Mouse (Mus musculus) embryonic facial prominence, embryonic 10.5 days (tissue): ENCODE measurements around the gene Ulk4. TPM values are rescaled to one million over a fixed set of nuclear protein-coding genes. Genes with fewer than 3 reads are reported as not detected.

Experiments
- DNase-seq: peaks from one replicate; pipeline ENCODE4 v3.0.0-alpha.2; 2017; ENCODE audit warnings: low spot score
- H3K27ac ChIP-seq: fragments of 300-500 bp; sonication (generic); replicated peaks from 2 replicates; pipeline ENCODE4 v1.5.1; 2016; ENCODE audit warnings: mild to moderate bottlenecking
- H3K27me3 ChIP-seq: fragments of 300-500 bp; sonication (generic); replicated peaks from 2 replicates; pipeline ENCODE4 v1.6.1; 2016; ENCODE audit warnings: low read depth, mild to moderate bottlenecking; ENCODE audit not compliant: poor library complexity, severe bottlenecking
- H3K36me3 ChIP-seq: fragments of 300-500 bp; sonication (generic); replicated peaks from 2 replicates; pipeline ENCODE4 v1.6.1; 2016; ENCODE audit warnings: mild to moderate bottlenecking, moderate library complexity
- H3K4me1 ChIP-seq: fragments of 300-500 bp; sonication (generic); 2 replicates; pipeline ENCODE4 v1.6.1; 2016
- H3K4me3 ChIP-seq: fragments of 300-500 bp; sonication (generic); 2 replicates; pipeline ENCODE4 v1.5.1; 2016; ENCODE audit warnings: mild to moderate bottlenecking, moderate library complexity
- H3K9me3 ChIP-seq: fragments of 300-500 bp; sonication (generic); 2 replicates; pipeline ENCODE4 v1.6.1; 2016; ENCODE audit warnings: mild to moderate bottlenecking
- WGBS: fragments of 180-500 bp; shearing (Covaris S2); methylation state at CpG from one replicate; pipeline ENCODE4 v1.1.7; 2016; 5-methylcytosine and 5-hydroxymethylcytosine counted together
- polyA plus RNA-seq: library from polyadenylated mRNA; unstranded; fragments of >200 nt; fragmentation: Nextera tagmentation; extraction: Ambion mirVana; gene quantifications from 2 replicates; pipeline ENCODE4 v1.2.1, GENCODE M21; 2016

Gene Ulk4
- polyA plus RNA-seq, 1 experiment from 2014 or later, result 140 TPM

DNA sequence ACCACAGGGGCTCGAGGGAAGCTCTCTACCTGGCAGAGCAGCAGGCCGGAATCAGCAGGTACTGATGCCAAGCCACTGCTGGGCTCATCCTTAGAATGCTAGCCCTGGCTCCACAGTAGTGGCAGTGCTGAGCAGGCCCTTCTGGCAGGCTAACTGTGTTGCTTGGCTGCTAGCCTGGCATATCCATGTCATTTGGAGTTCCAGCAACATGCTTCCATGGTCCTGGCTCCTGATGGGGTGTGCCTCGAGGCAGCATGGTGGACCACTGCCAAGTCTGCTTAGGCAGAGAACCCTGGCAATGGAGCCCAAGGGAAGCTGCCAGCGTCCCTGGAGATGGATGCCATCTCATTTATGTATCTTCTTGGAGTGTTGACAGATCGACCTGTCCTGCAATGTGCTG is 169.4 kb downstream of the Ulk4 start:
- no peaks in the 10 kb centered on the region for H3K4me1 ChIP-seq
- no peaks in the 10 kb centered on the region for H3K36me3 ChIP-seq
- DNase-seq, result no peak
- peaks cover 12% of the 10 kb centered on the region for H3K27me3 ChIP-seq
- H3K4me3 ChIP-seq, result no peak overlapping the region
- no peak overlapping the region for H3K27ac ChIP-seq
- 67% methylated on average over 5 of the region's 5 CpGs for WGBS
- H3K9me3 ChIP-seq, result no peaks in the 10 kb centered on the region

DNA sequence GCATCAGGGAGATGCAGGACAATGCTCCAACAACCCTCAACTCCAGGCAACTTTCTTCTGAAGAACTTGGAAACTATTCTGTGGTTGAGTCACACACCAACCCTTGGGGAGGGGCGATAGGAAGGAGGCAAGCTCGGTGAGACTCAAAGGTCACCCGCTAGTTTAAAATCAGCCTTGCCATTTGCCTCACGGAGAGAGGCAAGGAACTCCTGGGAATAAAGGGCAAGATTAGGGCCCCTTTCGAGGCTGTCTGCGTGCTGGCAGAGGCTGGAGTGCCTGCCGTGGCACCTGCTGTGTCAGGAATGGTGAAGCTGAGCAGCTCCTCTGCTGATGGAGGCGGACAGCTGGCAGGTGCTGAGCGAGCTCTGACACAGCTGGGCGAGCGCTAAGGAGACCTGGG is 169.9 kb downstream of the Ulk4 start:
- H3K4me3 ChIP-seq, result no peak overlapping the region
- H3K27me3 ChIP-seq, result peaks cover 12% of the 10 kb centered on the region
- WGBS, result 25% methylated on average over 11 of the region's 11 CpGs
- H3K36me3 ChIP-seq, result no peaks in the 10 kb centered on the region
- no peaks in the 10 kb centered on the region for H3K4me1 ChIP-seq
- DNase-seq, result no peak
- H3K9me3 ChIP-seq, result no peaks in the 10 kb centered on the region
- H3K27ac ChIP-seq, result no peak overlapping the region

DNA sequence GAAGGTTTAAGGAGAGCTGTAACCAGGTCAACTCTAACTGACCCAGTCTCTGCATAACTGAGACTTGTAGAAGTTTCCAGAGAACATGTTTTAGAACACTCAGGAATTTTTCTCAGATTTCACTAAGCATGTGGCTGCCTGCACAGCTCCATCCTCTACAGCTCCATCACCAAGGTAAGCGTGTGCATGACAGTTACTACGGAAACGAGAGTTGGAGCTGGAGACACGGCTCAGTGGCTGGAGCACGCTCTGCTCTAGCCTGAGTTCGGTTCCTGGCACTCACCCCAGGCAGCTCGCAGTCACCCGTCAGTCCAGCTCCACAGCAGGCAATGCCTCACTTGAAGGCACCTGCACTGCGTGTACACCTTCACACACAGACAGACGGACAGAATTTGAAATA is 175.5 kb downstream of the Ulk4 start:
- WGBS, result 89% methylated on average over 10 of the region's 10 CpGs

DNA sequence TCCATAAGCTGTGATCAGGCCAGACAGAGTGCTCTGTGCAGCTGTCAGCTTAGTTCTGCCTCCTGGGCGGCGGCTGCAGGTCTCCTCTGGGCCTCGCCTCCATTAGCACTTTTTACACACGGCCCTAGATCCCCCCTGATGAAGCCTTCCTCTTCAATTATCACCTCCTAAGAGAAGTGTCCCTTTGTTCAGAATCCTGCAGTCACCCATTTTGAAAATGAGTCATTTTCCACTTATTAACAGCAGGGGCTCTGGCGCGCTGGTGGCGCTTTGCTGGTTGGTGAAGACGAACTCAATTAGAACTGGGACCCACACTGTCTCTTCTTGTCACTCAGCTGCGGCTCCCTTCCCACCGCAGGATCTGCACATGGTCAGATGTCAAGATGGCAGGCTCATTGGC is 177.5 kb downstream of the Ulk4 start:
- no peak for DNase-seq
- Histone ChIP-seq H3K27ac (no peak overlapping the region), H3K27me3 (no peaks in the 10 kb centered on the region), H3K4me3 (no peak overlapping the region), H3K9me3 (no peaks in the 10 kb centered on the region), H3K4me1 (no peaks in the 10 kb centered on the region), H3K36me3 (peaks cover 4% of the 10 kb centered on the region; the same call in 1 of the 2 replicates)
- WGBS, result 88% methylated on average over 10 of the region's 10 CpGs

More for the DNA sequence above, 175.5 kb downstream of the Ulk4 start:
- no peak overlapping the region for H3K27ac ChIP-seq
- DNase-seq, result no peak
- no peaks in the 10 kb centered on the region for H3K27me3 ChIP-seq
- H3K4me1 ChIP-seq, result no peaks in the 10 kb centered on the region
- H3K36me3 ChIP-seq, result no peaks in the 10 kb centered on the region
- no peak overlapping the region for H3K4me3 ChIP-seq
- no peaks in the 10 kb centered on the region for H3K9me3 ChIP-seq

DNA sequence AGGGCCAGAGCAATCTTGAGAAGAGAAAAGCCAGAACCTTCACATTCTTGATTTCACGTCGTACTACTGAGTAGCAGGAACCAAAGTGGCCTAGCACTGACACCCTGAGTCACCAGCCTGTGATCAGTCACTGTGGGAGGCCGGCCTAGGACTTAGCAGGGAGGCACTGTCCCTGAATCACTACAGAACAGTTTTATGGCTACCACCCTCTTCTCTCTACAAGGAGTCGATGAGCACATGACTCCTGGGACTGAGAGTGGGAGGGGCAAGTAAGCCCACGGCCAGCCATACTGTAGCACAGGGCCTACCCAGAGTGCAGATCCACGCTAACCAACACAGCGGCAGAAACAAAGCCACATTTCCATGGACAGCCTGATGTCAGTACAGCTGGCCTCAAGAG is 183.2 kb downstream of the Ulk4 start:
- Histone ChIP-seq H3K36me3 (peaks cover 4% of the 10 kb centered on the region; the same call in 1 of the 2 replicates), H3K27ac (no peak overlapping the region), H3K9me3 (no peaks in the 10 kb centered on the region), H3K4me1 (peaks cover 7% of the 10 kb centered on the region), H3K27me3 (no peaks in the 10 kb centered on the region), H3K4me3 (no peak overlapping the region)
- WGBS, result 89% methylated on average over 7 of the region's 7 CpGs
- no peak for DNase-seq

DNA sequence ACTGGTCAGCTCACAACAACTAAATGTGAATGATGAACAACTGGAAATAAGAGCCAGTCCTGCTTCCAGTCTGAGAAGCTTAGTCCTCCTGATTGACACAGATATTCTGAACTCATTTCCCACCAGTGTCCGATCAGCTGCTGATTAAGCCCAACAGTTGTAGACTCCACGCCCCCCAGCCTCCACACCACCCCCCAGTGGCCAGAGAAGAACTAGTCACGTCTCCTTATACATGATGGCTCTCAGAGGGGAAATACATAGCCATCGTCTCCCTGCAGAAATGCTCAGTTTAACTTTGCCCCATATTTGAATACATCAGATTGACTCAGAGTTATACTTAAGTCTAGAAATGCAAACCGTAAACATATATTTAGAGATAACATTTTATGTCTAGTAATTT is 184.4 kb downstream of the Ulk4 start:
- no peak for DNase-seq
- Histone ChIP-seq H3K27me3 (no peaks in the 10 kb centered on the region), H3K9me3 (no peaks in the 10 kb centered on the region), H3K4me1 (peaks cover 7% of the 10 kb centered on the region), H3K27ac (no peak overlapping the region), H3K4me3 (no peak overlapping the region), H3K36me3 (peaks cover 4% of the 10 kb centered on the region; the same call in 1 of the 2 replicates)
- 87% methylated on average over 5 of the region's 5 CpGs for WGBS

DNA sequence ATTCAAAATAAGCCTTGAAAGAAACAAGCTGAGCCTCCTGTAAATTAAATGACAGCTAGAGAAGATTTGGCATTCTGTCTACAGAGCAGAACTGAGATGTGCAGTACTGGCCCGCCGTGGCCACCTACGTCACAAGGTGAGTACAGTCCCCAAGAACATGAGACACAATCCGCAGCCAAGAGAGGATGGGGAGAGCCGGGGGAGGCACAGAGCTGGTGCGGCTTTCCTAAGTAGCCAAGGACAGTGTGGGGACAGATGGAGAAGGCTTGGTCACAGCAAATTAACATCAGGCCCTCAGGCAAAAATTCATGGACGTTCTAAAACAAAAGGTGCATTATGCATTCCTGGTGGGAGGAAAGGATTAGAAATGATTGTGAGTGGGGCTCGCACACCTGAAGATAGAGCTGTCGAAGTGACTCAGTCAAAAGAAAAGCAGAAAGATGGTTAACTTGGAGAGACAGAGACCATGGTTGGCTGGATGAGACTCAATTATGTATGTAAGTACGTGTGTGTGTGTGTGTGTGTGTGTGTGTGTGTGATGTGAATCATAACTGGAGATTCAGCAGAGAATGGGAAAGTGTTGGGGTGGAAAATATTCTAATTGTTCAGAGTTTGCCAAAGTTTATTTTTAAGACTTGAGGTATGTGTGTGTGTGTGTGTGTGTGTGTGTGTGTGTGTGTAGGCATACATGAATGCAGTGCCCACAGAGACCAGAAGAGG is 185.8 kb downstream of the Ulk4 start:
- Histone ChIP-seq H3K36me3 (peaks cover 4% of the 10 kb centered on the region; the same call in 1 of the 2 replicates), H3K9me3 (no peaks in the 10 kb centered on the region), H3K27ac (no peak overlapping the region), H3K4me3 (no peak overlapping the region), H3K4me1 (peaks cover 7% of the 10 kb centered on the region), H3K27me3 (no peaks in the 10 kb centered on the region)
- WGBS, result 62% methylated on average over 10 of the region's 10 CpGs
- no peak for DNase-seq

DNA sequence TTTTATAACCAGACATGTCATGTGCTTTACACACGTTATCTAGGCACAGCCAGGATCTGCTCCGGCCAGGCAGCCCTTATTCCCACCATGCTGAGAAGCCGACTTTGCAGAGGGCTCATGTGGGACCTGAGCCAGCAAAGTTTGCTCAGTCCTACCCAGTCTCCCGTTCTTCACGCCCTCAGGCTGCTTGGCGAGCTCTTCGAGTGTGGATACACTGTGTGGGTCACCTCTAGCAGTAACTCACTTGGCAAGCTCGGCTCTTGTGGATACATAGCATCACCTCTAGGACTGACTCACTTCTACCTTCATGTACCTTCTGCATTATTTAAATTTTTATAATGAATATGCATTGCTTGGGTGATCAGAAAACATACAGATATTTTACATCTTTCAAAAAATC is 189.3 kb downstream of the Ulk4 start:
- Histone ChIP-seq H3K27ac (no peak overlapping the region), H3K4me1 (peaks cover 21% of the 10 kb centered on the region), H3K27me3 (no peaks in the 10 kb centered on the region), H3K4me3 (no peak overlapping the region), H3K36me3 (no peaks in the 10 kb centered on the region), H3K9me3 (no peaks in the 10 kb centered on the region)
- DNase-seq, result no peak
- 75% methylated on average over 8 of the region's 8 CpGs for WGBS

DNA sequence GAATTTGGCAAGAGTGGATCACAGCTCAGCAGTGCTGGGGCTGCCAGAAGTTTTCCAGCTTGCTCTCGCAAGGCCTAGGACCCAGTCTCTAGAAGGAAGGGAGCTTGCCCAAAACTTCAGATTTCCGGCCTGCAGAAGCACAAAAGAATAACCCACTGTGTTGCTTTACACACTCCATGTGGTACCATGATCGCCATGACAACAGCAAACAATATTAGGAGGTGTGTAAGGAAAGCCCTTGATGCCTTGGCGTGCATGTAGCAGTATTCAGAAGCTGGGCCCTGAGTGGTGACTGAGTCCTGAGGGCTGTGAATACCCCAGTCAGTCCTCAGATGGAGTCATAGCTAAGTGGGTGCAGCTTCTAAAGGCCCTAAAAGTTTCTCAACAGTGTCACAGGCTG is 192.8 kb downstream of the Ulk4 start:
- Histone ChIP-seq H3K27me3 (no peaks in the 10 kb centered on the region), H3K4me3 (no peak overlapping the region), H3K4me1 (peaks cover 22% of the 10 kb centered on the region), H3K27ac (no peak overlapping the region), H3K36me3 (no peaks in the 10 kb centered on the region), H3K9me3 (no peaks in the 10 kb centered on the region)
- no peak for DNase-seq
- WGBS, result 77% methylated on average over 4 of the region's 4 CpGs

DNA sequence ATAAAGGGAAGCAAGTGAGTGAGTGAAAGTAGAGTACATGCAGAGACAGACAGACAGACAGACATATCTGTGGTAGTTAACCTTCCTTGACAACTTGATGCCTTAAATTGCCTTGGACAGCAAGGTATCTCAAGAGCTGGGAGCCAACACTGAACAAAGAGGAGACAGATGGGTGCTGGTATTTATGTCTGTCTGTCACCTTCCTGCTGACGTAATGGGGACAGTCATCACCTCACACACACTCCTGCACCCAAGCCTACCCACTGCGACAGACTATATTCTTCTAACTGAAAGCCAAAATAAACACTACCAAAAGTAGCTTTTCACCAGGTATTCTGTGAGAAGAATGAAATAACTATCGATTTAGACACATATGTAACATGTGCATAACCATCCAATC is 196.2 kb downstream of the Ulk4 start:
- Histone ChIP-seq H3K4me1 (peaks cover 34% of the 10 kb centered on the region), H3K9me3 (no peaks in the 10 kb centered on the region), H3K27ac (no peak overlapping the region), H3K4me3 (no peak overlapping the region), H3K27me3 (no peaks in the 10 kb centered on the region), H3K36me3 (no peaks in the 10 kb centered on the region)
- WGBS, result 96% methylated on average over 3 of the region's 3 CpGs
- no peak for DNase-seq

DNA sequence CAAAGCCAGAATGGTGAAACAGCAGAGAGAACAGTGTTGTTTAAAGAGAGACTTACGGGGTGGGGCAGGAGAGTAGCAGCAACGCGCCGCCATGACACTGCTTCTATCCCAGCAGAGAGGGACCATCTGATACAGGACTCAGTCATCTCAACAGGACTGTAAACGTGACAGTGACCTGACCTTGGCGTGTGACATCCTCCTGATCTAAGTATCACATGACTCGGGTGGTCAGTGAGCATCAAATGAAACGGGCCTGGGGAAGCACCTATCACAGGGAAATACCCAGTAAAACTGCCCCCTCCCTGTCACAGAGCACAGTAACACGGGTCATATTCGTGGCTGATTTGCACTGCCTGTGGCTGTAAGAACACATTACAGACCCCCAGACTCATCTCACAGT is 196.6 kb downstream of the Ulk4 start:
- H3K27me3 ChIP-seq, result no peaks in the 10 kb centered on the region
- H3K9me3 ChIP-seq, result no peaks in the 10 kb centered on the region
- WGBS, result 85% methylated on average over 10 of the region's 10 CpGs
- no peaks in the 10 kb centered on the region for H3K36me3 ChIP-seq
- H3K4me1 ChIP-seq, result peaks cover 38% of the 10 kb centered on the region
- no peak overlapping the region for H3K27ac ChIP-seq
- H3K4me3 ChIP-seq, result no peak overlapping the region
- DNase-seq, result no peak

DNA sequence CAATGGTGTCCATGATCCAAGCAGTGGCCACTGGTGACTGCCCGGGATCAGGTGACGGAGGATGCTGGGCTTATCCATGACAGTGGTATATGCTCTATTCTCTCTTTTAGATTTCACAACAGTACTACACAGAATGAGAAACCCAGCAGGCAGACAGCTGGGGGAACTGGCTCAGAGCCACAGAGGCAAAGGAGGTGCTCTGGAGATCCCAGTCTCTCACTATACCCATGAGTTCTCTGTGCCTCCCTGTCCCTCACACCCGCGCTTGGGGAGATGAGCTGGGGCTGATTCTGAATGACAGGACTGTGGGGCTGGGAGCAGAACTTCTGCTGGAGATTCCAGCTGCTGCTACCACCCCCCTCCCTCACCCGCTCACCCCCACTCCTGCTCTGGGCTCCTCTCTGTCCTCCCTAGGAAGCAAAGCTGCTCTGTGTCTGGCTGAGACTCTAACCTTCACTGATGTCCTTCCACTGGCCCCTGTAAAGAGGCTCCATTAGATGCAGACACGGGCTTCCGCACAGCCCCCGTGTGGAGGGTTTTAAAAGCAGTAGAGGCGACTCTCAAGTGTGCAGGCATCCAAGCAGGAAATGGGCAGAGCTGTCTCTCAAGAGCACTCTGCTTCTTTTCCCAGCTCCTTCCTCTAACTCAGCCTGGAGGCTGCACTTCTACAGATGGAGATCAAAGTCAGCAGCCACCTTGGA is 197.5 kb downstream of the Ulk4 start:
- WGBS, result 50% methylated on average over 9 of the region's 9 CpGs

DNA sequence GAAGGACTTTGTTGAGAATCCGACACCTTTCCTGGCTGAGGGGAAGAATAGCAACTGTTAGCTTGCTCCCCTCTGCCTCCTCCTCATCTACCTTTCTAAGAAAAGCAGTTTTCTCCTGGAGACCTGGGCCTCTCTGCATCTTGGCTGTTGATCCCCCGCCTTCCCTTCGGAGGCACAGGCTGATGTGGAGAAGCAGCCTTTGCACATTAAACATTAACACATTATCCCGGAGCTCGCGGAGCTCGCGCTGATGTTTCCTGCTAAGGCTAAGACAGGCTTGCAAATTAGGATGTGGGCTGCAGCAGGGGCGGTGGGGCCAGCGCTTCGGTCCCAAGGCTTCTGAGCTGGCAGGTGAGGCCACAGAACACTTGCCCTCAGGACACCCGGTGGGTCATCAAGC is 200.7 kb downstream of the Ulk4 start:
- no peak overlapping the region for H3K4me3 ChIP-seq
- no peak overlapping the region for H3K27ac ChIP-seq
- H3K27me3 ChIP-seq, result no peaks in the 10 kb centered on the region
- WGBS, result 40% methylated on average over 12 of the region's 12 CpGs
- no peaks in the 10 kb centered on the region for H3K9me3 ChIP-seq
- DNase-seq, result no peak
- H3K36me3 ChIP-seq, result no peaks in the 10 kb centered on the region
- H3K4me1 ChIP-seq, result peaks cover 49% of the 10 kb centered on the region

More for the DNA sequence above, 197.5 kb downstream of the Ulk4 start:
- Histone ChIP-seq H3K4me1 (peaks cover 36% of the 10 kb centered on the region), H3K36me3 (no peaks in the 10 kb centered on the region), H3K27me3 (no peaks in the 10 kb centered on the region), H3K27ac (0 out of 2 replicates have a peak overlapping the region, but pooled peaks have one; percentile 26), H3K9me3 (no peaks in the 10 kb centered on the region), H3K4me3 (no peak overlapping the region)
- DNase-seq, result peak; percentile 48
